Mouse (Mus musculus) limb, embryonic 13.5 days (tissue): Measurements from ENCODE around the gene Kirrel. TPM values are rescaled to one million over a fixed set of nuclear protein-coding genes. Genes with fewer than 3 reads are reported as not detected.
A peak's percentile ranks its signal among the peaks of the same experiment; 100 is the strongest.

Source experiments
- ATAC-seq: fragments of 200-750 bp; cut with Nextera tagmentation; 2 replicates; pipeline ENCODE4 v1.8.0; 2017; ENCODE audit warnings: low read depth, moderate number of reproducible peaks, moderate TSS enrichment; ENCODE audit not compliant: low FRiP score
- H3K27ac ChIP-seq: fragments of 300-500 bp; sonication (generic); 2 replicates; pipeline ENCODE4 v1.5.1; 2015; ENCODE audit warnings: inconsistent platforms, mild to moderate bottlenecking, moderate library complexity
- H3K27me3 ChIP-seq: fragments of 300-500 bp; sonication (generic); 2 replicates; pipeline ENCODE4 v1.6.1; 2015; ENCODE audit warnings: mild to moderate bottlenecking, inconsistent platforms
- H3K36me3 ChIP-seq: fragments of 300-500 bp; sonication (generic); 2 replicates; pipeline ENCODE4 v1.6.1; 2015; ENCODE audit warnings: inconsistent platforms, mild to moderate bottlenecking, moderate library complexity
- H3K4me1 ChIP-seq: fragments of 300-500 bp; sonication (generic); 2 replicates; pipeline ENCODE4 v1.6.1; 2015; ENCODE audit warnings: inconsistent platforms
- H3K4me2 ChIP-seq: fragments of 300-500 bp; sonication (generic); replicated peaks from 2 replicates; pipeline ENCODE4 v1.6.1; 2015; ENCODE audit warnings: inconsistent platforms, mild to moderate bottlenecking, moderate library complexity
- H3K4me3 ChIP-seq: fragments of 300-500 bp; sonication (generic); 2 replicates; pipeline ENCODE4 v1.5.1; 2015; ENCODE audit warnings: moderate library complexity, mild to moderate bottlenecking, inconsistent platforms
- H3K9ac ChIP-seq: fragments of 300-500 bp; sonication (generic); 2 replicates; pipeline ENCODE4 v1.6.1; 2015; ENCODE audit warnings: mild to moderate bottlenecking, inconsistent platforms
- H3K9me3 ChIP-seq: fragments of 300-500 bp; sonication (generic); 2 replicates; pipeline ENCODE4 v1.6.1; 2016; ENCODE audit warnings: inconsistent platforms
- WGBS: fragments of 180-500 bp; shearing (Covaris S2); methylation state at CpG from one replicate; pipeline ENCODE4 v1.1.7; 2015; 5-methylcytosine and 5-hydroxymethylcytosine counted together
- polyA plus RNA-seq: library from polyadenylated mRNA; unstranded; fragments of >200 nt; fragmentation: Nextera tagmentation; extraction: Ambion mirVana; gene quantifications from 2 replicates; pipeline ENCODE4 v1.2.1, GENCODE M21; 2015

The Kirrel gene
- polyA plus RNA-seq, 1 experiment from 2014 or later = 25.6 TPM

DNA sequence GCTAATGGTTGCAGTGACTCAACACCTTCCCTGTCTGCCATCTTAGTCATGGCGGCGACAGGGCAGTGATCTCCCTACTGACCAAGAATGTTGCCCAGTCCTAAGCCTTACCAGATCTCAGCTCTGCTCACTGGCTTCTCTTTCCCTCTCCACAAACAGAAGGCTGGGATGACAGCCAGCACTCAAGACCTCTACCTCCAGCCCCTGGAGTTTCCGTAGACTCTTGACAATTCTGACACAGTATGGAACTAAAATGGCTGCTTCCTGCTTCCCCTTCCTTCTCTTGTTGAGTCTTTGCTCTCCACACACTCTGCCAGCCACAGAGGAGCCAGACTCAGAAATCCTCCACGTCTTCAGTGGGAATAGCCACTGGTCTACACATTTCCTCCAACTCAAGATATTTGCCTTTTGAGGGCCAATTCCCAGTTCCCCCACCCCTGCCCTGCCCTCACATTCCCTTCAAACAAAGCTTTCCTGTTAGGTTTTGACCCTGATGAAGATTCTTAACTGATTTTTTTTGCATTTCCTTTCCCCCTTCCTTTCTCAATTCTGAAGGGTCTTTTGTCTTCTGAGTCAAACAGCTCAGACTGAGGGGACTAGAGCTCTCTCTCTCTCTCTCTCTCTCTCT lies 22.3 kb downstream of the Kirrel start:
- H3K36me3 ChIP-seq = peaks cover 5% of the 10 kb centered on the region; the same call in 1 of the 2 replicates
- H3K4me1 ChIP-seq = peaks cover 97% of the 10 kb centered on the region
- WGBS = 70% methylated on average over 4 of the region's 4 CpGs
- H3K27ac ChIP-seq = peak overlapping the region; percentile 100
- no peak for ATAC-seq
- H3K4me3 ChIP-seq = no peak overlapping the region
- H3K4me2 ChIP-seq = no peak overlapping the region
- H3K9me3 ChIP-seq = no peaks in the 10 kb centered on the region
- no peak overlapping the region for H3K9ac ChIP-seq
- no peaks in the 10 kb centered on the region for H3K27me3 ChIP-seq

DNA sequence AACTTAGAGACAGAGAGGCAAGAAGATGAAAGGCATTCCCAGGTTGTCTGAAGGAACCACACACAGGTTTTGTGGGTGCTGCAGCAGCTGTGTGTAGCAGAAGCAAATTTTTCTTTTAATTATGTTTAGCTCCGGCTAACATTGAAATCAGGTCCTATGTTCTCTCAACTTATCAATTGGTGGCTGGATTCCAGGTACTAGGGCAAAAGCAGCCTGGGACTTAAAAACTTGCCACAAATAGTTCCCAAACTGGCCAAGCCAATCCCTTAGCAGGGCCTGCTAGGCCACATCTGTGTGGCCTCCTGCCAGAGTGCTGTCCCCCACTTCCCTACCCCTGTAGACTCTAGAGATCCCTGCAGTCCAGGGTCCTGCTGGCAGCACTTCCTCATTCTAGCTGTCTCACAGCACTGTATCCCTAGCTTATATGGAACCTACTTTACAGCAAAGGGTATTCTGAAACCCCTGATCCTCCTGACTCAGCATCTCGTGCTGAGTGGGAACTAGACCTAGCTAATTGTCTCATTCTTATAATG lies 23.2 kb downstream of the Kirrel start:
- Histone ChIP-seq H3K27ac (peak overlapping the region; percentile 100), H3K4me1 (peaks cover 90% of the 10 kb centered on the region), H3K9ac (peak overlapping the region; percentile 70), H3K4me2 (peak overlapping the region; percentile 50), H3K4me3 (peak overlapping the region; percentile 1; the same call in 1 of the 2 replicates), H3K27me3 (no peaks in the 10 kb centered on the region), H3K36me3 (peaks cover 11% of the 10 kb centered on the region), H3K9me3 (no peaks in the 10 kb centered on the region)
- 38% methylated on average over 2 of the region's 2 CpGs for whole genome bisulfite sequencing
- ATAC-seq = no peak

DNA sequence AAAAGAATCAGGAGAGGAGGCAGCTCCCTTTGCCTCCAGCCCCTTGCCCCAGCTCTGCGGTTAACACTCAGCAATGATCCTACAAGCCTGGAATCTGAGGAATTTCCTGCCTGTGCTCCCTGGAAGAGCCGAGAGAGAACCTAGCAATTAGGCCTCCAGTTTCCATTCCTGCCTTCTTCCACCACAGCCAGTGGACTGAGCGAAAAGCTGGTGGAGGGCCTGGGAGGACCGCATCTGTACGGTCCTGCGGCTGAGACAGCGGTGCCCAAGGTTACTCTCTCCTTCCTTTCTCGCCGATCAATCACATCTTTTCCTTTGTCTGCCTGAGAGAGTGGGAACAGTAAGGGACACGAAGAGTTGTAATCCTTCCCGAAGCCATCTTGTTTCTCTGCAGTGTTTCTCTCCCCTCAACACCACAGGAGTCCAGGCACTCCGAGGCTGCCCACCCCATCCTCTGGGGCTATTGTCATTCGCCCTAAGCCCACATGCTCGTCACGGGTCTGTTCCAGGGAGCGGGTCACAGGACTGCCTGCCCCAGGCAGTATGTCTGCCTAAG lies 23.8 kb downstream of the Kirrel start:
- Histone ChIP-seq H3K27ac (peak overlapping the region; percentile 100), H3K4me1 (peaks cover 88% of the 10 kb centered on the region), H3K36me3 (peaks cover 13% of the 10 kb centered on the region), H3K27me3 (no peaks in the 10 kb centered on the region), H3K9ac (peak overlapping the region; percentile 70), H3K4me2 (peak overlapping the region; percentile 50), H3K9me3 (no peaks in the 10 kb centered on the region), H3K4me3 (peak overlapping the region; percentile 1)
- WGBS = 2% methylated on average over 16 of the region's 16 CpGs
- ATAC-seq = peak; percentile 88

DNA sequence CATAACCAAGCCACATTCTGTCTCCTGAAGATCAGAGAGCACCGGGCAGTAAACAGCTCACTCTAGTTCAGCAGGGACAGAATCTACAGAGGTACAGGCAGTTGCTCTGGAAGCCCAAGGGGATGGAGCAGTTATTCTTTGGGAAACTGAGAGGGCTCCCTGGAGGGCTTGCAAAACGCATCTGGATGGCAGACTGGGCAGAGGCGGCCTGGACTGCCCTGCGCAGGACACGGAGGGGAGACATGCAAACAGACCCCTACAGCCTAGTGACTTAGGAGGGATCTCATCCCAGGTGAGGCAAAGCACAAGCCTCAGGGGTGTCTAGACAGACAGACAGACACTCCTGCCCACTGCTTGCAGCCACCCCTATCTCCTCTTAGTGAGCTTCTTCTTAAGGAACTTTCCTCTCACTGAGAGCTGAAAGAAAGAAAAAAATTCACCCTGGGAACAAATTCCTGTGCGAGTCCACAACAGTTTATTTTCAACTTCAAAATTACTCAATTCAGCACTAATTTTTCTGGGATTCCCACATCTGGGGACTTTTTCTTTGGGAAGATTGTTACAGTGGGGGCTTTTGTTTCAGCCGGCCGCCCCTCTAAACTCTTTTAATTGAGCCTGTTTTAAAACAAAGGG lies 24.4 kb downstream of the Kirrel start:
- H3K9ac ChIP-seq = peak overlapping the region; percentile 70
- H3K27me3 ChIP-seq = no peaks in the 10 kb centered on the region
- peak overlapping the region; percentile 50 for H3K4me2 ChIP-seq
- peak overlapping the region; percentile 100 for H3K27ac ChIP-seq
- H3K9me3 ChIP-seq = no peaks in the 10 kb centered on the region
- 0 out of 2 replicates have a peak overlapping the region, but pooled peaks have one; percentile 3 for H3K4me3 ChIP-seq
- 2% methylated on average over 8 of the region's 8 CpGs for WGBS
- ATAC-seq = peak; percentile 41; the same call in 1 of the 2 replicates
- H3K36me3 ChIP-seq = peaks cover 16% of the 10 kb centered on the region
- peaks cover 88% of the 10 kb centered on the region for H3K4me1 ChIP-seq

DNA sequence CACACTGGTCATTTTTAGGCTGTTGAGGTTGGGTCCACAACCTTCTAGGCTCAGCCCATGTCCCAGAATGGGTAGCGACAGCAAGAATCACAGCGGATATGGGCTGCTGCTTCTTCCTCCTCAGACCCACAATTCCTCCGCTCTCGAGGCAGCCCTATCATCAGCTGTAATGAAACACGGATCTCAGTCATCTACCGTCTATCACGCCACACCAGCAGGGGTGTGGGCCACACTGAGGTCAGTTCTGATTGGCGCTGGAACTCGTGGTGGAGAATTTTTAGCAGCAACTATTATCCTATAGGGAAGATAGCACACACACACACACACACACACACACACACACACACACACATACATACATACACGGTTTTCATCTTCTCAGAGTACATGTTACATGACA lies 25.1 kb downstream of the Kirrel start:
- Histone ChIP-seq H3K4me3 (no peak overlapping the region), H3K4me1 (peaks cover 88% of the 10 kb centered on the region), H3K27ac (peak overlapping the region; percentile 100), H3K4me2 (peak overlapping the region; percentile 50; the same call in 1 of the 2 replicates), H3K27me3 (no peaks in the 10 kb centered on the region), H3K9ac (no peak overlapping the region), H3K36me3 (peaks cover 16% of the 10 kb centered on the region), H3K9me3 (no peaks in the 10 kb centered on the region)
- ATAC-seq = no peak
- 62% methylated on average over 10 of the region's 10 CpGs for WGBS

DNA sequence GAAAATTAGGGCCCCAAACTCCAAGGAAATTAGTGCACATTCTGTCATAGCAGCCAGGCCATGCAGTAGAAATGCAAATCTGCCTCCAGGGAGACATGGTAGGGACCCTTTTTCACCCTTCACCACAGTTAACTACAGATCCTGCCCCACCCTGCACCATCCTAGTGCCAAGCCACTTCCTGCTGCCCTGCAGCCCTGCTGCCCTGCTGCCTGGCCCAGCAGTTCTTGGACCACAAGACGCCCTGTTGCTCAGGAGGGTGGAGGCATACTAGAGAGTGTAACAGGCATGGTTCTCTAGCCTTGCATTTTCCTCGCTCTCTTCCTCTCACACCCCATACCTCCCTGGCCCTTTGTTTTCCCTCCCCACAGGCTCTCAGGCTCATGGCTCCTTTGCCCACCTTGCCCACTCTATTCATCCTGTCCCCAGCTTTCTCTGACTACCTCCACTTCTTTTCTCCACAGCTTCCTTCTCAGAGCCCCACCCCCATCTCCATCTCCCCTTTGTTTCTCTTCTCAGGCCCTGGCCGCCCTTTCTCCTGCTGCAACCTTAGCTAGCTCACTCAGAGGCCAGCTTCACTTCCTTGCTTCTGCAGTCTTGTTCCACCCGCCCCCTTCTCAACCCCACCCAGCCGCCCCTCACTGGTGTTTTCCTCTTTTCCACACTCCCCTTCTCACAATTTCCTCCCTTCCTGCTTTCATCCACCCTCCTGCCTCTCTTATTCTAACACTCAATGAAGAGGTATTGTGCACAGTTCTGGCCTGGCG lies 29.9 kb downstream of the Kirrel start:
- H3K4me2 ChIP-seq = peak overlapping the region; percentile 23; the same call in 1 of the 2 replicates
- H3K9me3 ChIP-seq = no peaks in the 10 kb centered on the region
- H3K27ac ChIP-seq = peak overlapping the region; percentile 77
- no peak for ATAC-seq
- no peaks in the 10 kb centered on the region for H3K27me3 ChIP-seq
- H3K4me3 ChIP-seq = no peak overlapping the region
- peaks cover 51% of the 10 kb centered on the region for H3K4me1 ChIP-seq
- H3K36me3 ChIP-seq = peaks cover 26% of the 10 kb centered on the region
- H3K9ac ChIP-seq = peak overlapping the region; percentile 39
- WGBS = 61% methylated on average over 6 of the region's 6 CpGs

DNA sequence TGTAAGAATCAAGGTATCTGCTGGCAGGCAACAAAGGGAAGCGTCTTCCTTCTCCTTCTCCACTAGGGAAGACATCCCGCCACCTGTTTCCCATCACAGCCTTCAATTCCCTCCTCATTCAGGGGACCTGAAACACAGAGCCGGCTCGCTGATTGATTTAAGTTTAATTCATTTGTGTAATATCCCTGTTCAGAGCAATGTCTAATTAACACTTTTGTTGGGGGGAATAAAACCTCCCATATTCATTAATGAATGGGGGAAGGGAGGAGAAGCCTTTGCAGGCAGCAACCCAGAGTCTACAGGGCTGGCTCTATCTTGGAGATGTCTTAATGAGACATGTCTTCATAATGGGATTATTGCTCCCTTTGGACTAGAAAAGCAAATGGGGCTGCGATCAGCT lies 34.3 kb downstream of the Kirrel start:
- ATAC-seq = no peak
- no peak overlapping the region for H3K9ac ChIP-seq
- peaks cover 51% of the 10 kb centered on the region for H3K36me3 ChIP-seq
- H3K4me1 ChIP-seq = peaks cover 24% of the 10 kb centered on the region
- H3K27ac ChIP-seq = no peak overlapping the region
- H3K4me2 ChIP-seq = no peak overlapping the region
- no peaks in the 10 kb centered on the region for H3K27me3 ChIP-seq
- H3K4me3 ChIP-seq = no peak overlapping the region
- no peaks in the 10 kb centered on the region for H3K9me3 ChIP-seq
- WGBS = 61% methylated on average over 5 of the region's 5 CpGs

DNA sequence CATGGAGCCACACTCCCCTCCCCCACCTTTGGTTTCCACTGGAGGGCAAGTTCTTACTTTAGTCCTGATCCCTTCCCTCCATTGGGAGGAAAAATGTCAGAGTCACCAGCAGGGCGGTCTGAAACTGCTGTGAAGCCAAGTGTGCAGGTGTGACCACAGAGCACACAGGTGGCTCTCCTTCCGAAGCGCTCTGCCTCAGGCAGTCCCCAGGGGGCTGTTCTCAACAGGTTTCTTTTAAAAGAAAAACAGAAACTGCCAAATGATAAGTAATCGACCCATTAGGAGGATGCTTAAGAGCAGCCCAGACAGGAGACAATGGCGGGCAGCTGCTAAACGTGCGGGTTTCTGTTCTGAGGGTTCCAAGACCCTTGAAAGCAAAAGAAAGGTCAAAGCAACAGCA lies 37.8 kb downstream of the Kirrel start:
- Histone ChIP-seq H3K36me3 (peaks cover 84% of the 10 kb centered on the region), H3K4me2 (no peak overlapping the region), H3K27me3 (no peaks in the 10 kb centered on the region), H3K4me1 (peaks cover 15% of the 10 kb centered on the region), H3K9me3 (no peaks in the 10 kb centered on the region), H3K27ac (no peak overlapping the region), H3K4me3 (no peak overlapping the region), H3K9ac (no peak overlapping the region)
- no peak for ATAC-seq
- WGBS = 48% methylated on average over 7 of the region's 7 CpGs

DNA sequence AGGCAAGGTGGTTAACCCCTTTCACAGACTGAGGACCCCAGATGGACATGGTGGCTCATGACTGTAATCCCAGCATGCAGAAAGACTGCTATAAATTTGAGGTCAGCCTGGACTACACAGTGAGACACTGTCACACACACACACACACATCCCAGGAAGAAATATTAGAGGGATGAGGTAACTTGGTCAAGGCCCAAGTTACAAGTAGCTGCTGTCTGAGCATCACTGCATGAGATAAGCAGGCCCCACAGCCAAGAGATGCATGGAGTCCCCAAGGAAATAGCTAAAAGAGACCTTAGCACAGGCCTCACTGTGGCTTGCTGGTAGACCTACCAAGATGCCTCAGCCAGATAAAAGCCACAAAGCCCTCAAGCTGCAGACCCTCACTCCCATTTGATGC lies 39.6 kb downstream of the Kirrel start:
- no peak for ATAC-seq
- H3K4me1 ChIP-seq = peaks cover 25% of the 10 kb centered on the region
- no peak overlapping the region for H3K4me2 ChIP-seq
- no peak overlapping the region for H3K4me3 ChIP-seq
- H3K27me3 ChIP-seq = no peaks in the 10 kb centered on the region
- H3K9me3 ChIP-seq = no peaks in the 10 kb centered on the region
- no peak overlapping the region for H3K27ac ChIP-seq
- no peak overlapping the region for H3K9ac ChIP-seq
- H3K36me3 ChIP-seq = peaks cover 92% of the 10 kb centered on the region

DNA sequence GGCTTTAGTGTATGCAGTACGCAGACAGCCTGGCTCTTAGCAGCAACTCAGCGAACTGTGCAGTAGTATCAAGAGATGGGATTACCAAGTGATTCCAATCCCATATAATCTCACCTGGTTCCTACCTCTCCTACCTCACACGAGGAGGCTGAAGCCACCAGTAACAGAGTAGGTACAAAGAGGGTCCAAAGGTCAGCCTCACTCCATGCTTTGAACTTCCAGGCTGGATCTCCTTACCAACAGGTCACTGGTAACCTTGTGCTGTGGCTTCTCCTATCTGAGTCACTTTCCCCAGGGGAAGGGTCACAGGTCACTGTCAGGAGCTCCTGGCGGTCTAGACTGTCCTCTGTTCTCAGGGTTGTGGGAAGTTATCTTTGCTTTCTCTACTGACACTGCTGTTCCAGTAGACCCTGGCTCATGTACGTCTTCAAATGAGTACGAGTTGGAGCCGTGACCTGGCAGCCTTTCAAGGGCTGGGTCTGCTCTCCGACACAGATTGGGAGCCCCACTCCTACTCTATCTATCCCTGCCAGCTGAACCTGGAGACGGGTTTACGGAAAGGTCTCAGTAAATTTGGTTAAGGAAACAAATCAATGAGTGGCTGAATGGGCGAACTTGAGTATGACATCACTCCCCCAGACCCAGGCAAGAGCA lies 42.7 kb downstream of the Kirrel start:
- H3K4me2 ChIP-seq = no peak overlapping the region
- 81% methylated on average over 11 of the region's 11 CpGs for WGBS
- no peaks in the 10 kb centered on the region for H3K27me3 ChIP-seq
- H3K9ac ChIP-seq = no peak overlapping the region
- no peak for ATAC-seq
- peaks cover 85% of the 10 kb centered on the region for H3K36me3 ChIP-seq
- H3K4me3 ChIP-seq = no peak overlapping the region
- no peak overlapping the region for H3K27ac ChIP-seq
- peaks cover 24% of the 10 kb centered on the region for H3K4me1 ChIP-seq
- H3K9me3 ChIP-seq = no peaks in the 10 kb centered on the region; the same call in 1 of the 2 replicates

DNA sequence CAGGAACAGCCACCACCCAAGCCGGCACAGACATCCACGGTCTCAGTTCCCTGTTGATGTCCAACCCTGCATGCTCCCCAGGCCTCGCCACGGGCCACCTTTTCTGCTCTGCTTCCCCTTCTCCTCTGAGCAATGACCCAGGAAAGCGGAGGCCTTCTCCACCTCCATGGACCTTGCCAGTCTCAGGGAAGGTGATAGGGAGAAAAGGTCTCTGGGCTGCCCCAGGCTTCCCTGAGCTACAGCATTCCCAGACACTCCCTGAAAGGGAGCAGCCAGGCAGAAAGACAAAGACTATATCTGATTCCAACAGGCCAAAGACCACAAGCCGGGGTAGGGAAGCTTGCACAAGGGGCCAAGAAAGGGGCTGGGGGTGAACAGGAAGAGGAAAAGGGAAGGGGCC lies 43.6 kb downstream of the Kirrel start:
- peaks cover 81% of the 10 kb centered on the region for H3K36me3 ChIP-seq
- H3K27me3 ChIP-seq = no peaks in the 10 kb centered on the region
- H3K9me3 ChIP-seq = no peaks in the 10 kb centered on the region; the same call in 1 of the 2 replicates
- H3K9ac ChIP-seq = no peak overlapping the region
- peaks cover 21% of the 10 kb centered on the region for H3K4me1 ChIP-seq
- H3K4me3 ChIP-seq = no peak overlapping the region
- no peak for ATAC-seq
- H3K27ac ChIP-seq = no peak overlapping the region; the same call in 1 of the 2 replicates
- 86% methylated on average over 6 of the region's 6 CpGs for WGBS
- H3K4me2 ChIP-seq = no peak overlapping the region
